Mouse (Mus musculus) kidney, adult 18-20 months (tissue): ENCODE data around the gene Tle1.

Experiments
- DNase-seq: peaks from one replicate; pipeline ENCODE4 v3.0.0; 2021

Tle1 gene

DNA sequence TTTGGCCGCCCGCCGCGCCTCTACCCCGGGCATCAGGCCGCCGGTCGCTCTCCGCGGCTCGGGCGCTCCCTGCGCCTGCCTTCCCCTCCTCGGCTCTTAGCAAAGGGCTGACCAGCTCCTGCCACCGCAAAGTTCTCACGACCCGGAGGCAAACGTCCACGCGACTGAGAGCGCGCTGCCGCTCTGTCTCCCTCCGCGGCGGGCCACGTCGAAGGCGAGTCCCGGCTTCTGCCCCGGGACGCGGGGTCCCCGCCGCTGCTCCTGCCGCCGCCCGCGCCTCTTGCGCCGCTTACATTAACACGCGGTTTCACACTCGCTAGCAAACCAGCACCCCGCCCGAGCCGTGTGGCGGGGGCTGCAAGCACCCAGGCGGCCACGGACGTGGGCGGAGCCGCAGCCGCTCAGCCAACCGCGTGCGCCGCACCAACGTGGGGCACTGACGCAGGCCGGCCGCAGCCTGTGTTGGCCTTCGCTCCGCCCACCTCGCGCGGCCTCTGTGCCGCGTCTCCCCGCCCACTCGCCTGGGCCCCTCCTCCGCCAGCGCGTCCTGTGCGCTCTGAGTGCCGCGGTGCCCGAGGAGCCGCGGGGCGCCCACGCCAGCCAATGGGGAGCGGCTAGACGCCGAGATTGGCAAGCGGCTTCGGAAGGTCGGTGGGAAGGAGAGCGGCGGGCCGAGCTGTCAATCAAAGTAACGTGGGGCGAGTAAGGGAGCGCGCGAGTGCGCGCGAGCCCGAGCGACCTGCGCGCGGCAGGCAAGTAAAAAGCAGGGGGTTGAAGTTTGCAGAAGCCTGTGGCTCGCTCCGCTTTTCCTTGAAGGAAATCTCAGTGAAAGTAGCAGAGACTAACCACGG, at the start of gene Tle1:
Gene Tle1 (minus strand): TSS at position 361 of the 851 bp plus-strand sequence.
- peak; percentile 99 for DNase-seq

DNA sequence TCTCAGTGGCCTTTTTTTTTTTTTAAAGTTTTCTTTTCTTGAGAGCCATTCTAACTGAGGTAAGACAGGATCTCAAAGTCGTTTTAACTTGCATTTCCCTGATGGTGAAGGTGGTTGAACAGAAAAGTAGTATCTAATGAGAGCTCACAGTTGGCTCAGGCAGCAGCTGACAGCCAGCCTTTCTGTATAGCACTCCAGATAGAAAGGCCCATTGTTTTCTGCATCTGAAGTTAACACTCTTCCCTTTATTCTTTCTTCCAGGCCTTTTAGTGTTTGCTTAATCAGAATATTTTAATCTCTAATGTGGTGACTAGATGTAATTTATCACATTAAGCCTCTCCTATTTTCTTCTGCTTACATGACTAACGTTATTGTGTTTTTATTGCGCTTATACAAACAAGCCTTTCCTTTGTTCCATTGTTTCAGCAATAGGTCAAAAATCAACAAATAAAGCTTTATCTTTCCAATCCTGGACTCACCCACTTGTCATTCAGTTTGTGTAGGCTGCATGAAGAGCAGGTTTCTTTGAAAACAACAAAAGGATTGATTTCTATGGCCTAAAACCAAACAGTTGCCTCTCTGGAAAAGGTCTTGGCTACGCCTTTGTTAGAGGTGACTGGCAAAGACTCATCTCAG, 33.0 kb upstream of the Tle1 start:
- DNase-seq = no peak

DNA sequence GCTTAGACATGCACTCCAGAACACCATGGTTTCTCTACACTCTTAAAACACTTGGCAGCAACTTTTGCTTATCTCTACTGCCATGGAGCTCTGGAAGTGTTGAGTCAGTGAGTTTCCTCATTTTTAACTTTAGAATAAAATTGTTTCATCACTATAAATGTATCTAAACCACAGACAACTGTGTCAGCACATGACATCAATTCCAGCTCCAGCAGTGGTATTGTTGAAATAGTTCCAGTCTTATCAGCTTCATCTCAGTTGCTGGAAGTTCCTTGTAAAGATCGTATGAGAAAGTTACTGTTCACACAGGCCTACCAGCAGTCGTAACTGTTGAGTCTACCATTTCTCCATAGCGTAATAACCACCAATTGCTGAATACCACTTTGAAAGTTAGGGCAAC, 31.5 kb upstream of the Tle1 start:
- no peak for DNase-seq

DNA sequence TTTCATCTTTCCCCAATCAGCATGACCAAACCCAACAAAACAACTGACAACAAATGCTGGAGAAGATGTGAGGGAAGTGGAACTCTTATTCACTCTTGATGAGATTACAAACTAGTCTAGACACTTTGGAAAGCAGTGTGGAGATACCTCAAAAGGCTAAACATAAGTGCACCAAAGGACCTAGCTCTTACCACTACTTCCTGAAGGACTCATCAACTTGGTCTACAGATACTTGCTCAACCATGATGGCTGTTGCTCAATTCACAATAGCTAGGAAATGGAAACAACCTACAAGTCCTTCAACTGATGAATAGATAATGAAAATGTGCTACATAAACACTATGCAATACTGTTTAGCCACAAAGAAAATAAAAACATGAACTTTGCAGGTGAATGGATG, 30.1 kb upstream of the Tle1 start:
- no peak for DNase-seq

DNA sequence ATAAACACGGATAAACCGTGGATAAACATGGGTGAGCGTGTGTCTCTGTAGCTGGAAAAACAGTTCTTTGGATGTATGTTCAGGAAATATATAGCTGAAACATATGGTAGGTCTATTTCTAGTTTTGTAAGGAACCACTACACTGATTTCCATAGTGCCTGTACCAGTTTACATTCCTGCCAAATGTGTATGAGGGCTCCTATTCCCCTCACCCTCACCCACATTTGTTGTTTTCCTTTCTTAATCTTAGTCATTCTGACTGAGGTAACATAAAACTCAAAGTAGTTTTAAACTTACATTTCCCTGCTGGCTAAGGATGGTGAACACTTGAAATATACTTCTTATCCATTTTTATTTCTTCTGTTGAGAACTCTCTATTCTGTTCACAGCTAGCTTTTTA, 20.9 kb upstream of the Tle1 start:
- DNase-seq = no peak

DNA sequence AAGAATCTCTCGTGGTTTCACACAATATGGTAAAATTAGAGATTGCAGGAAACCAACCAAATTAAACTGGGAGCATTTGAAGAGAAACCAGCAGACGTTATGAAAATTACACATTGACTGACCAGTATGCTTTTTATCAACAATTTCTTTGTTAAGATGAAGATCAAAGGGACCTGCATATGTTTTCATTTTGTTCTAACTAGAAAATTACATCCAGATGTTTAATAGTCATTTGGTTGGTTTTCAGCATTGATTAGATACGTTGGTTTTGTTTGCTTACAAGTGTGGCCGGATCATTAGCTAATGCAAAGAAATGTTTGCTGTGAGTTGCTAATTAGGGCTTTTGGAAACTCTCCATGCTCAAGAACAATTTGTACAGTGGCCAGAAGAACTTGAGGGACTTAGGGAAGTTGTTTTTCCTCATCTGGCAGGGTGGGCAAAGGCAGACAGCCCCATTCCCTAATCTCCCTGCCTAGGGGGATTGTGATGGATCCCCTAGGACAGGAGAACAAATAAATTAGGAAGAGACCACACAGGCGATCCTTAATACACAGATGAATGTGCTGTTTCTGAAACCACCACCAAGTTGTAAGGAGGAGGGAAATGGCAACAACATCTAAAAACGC, 3.8 kb upstream of the Tle1 start:
- DNase-seq = no peak

DNA sequence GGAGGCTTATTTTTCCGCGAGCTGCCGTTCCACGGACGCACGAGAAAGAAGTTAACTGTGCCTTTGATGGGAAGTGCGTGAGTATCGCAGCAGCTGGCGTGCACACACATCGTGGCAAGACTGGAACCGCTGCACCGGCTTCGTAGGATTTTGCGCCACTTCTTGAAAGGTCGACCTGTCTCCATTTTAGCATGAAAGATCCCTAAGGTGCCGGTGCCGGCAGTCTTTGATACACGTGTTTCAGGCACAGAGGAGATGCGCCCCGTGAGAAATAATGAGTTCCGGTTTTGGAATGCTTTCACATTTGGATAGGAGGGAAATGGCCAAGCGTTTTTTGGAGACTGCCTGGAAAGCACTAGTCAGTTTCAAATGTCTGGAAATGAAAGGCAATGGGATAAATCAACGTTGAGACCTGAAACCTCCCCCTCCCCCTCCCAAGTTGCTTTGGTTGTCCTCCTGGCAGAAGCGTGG, 837 bp upstream of the Tle1 start:
- DNase-seq = peak; percentile 60

DNA sequence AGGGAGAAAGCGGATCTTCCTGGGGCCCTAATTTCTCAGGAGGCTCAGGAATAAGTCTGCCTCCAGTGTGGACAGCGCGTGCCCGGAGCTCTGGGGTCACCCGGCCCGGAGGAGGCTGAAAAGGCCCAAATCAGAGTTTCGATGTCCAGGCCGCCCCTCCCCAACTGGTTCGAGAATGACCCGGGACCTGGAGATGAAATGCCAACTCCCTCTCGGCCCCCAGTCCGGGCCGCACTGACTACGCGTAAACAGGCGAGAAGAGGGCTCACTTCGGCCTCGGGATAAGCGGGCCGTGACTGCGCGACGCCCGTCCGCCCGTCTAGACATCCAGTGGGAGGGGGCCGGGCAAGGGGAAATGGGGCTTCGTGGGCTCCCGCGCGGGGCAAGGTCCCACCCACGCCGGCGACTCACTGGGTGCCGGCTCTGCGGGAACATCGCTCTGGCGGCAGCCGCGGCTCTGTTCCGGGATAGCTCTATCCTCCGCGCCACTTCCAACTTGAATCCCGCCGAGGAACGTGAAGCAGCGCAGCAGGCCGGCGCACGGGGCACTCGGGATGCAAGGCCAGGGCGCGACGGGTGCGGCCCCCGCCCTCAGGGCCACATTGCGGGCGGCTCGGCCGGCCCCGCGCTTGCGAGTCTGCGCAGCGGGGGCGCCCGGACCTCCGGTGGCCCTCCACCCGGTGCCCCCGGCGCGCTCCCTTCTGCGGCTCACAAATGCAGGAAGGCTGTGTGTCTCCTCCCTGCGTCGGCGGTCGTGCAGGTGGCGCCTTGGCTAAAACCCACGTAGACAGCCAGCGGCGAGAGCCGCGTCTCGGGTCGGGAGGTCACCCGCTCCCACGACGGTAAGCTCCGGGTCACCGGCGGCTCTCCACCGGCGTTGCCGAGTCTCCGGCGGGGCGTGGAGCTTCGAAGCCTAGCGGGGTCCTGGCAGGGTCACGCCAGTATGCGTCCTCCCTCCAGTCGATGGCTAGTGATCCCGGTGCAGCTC, 854 bp downstream of the Tle1 start:
- DNase-seq = peak; percentile 70

DNA sequence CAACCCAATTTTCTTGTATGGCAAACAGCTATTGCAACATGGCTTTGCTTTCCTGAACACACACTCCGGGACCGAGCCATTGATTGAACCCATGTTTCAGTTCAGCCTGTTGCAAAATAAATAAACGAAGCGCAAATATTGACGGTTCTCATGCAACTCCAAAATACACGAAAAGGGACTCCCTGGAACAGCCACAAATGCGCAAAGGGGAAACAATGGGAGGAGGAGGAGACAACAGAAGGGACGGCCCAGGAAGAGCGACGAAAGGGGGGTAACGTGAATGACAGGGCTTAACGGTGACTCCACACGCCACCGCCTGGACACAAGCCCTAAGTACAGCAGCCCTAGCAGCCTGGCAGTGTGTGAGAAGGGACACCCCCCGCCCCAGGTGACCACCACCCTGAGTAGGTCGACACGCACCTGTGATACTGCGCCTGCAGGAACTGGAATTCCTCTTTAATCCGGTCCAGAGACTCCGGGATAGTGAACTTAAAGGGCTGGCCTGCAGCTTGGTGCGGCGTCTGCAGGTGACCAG, 1.8 kb downstream of the Tle1 start:
- peak; percentile 84 for DNase-seq

DNA sequence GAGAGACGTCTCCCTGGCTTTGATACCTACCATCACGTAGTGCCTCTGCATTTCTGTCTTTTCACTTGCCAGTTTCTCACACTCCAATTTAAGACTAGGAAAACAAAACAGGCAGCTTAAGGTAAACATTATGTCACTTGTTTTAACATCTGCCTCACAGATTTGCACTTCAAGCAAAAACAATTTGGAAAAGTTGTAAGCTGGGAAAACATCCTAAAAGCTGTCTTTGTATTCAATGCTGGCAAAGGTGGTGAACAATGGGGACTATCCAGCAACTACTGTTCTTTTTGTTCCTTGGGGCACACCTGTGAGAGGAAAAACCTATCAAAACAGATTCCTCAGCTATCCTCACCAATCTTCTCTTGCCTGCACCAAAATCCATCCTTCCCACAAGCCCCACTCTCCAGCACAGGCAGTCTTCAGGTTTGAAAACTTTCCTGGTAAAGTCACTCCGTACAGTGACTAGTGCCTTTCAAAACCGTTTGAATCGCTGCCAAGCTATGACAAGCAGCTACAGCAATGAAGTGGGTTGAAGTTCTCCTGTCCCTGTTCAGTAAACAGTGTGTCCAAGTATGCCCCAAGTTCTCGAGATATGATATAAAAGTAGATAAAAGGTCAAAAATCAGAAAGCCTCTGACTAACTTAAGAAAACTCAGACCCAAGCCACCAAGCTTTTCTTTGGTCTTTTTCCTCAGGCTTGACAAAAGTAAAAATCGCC, 2.7 kb downstream of the Tle1 start:
- peak; percentile 40 for DNase-seq

DNA sequence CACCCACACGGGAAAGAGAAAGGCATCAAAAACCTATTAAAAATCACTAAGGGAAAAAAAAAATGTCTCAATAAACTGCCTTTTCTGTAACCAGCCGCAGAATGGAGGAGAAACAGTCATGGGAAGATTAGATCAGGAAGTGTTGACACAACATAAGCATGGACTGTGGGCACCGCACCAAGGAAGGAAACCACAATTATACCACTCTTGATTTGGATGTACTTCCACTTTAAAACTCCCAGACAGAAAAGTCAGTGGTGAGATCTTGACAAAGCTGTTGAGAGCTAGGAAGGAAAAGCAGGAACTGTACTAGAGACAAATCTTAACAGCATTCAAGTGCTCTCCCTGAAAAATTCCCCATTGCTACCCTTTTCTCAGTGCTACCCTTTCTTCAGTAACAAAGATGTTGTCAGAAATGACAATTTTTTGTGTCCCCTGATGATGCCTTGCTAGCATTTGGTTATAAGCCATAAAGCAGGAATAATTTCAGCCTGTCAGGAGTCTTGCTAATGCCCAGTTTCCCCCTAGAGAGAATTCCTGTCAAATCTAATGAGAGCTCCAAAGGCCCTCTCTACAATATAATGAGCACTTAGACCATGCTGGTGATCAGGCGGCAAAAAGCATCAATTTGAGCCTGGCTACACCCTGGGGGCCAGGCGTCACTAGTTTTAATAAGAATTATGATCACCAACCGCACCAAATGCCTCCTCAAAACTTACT, 5.4 kb downstream of the Tle1 start:
- DNase-seq = no peak

DNA sequence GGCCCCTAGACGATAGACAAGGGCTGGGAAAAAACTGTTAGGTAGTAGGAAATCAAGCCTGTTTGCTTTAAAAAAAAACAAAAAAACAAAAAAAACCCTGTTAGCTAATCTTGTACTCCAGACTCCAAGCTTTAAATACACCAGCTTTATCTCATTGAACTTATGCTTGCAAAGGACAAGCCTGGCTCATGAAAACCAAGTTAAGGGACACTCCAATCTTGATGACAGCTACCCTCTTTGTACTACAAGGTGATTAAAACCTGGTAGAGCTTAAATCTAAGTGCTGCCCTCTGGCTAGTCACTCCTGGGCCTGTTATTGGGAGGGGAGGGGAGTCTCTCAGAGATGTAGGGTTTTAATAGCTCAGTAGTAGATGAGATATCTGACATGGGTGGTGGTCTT, 7.4 kb downstream of the Tle1 start:
- no peak for DNase-seq

DNA sequence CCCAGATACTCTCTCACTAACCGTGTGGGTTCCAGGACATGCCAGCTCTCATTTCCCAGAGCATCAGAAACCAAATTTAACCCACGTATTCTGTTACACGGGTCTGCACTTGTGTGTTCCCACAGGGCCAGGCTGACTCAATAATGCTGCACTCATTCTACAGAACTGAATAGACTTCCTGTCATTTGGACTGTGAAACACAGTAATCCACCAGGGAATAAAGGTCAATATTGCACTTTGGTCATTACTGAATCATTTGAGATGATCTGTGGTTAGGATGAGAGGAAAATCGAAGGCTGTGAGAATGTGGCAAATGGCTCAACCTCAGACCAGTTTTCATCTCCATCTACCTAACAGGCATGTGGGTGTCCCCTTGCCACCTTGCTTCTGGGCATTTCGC, 16.2 kb downstream of the Tle1 start:
- DNase-seq = no peak

DNA sequence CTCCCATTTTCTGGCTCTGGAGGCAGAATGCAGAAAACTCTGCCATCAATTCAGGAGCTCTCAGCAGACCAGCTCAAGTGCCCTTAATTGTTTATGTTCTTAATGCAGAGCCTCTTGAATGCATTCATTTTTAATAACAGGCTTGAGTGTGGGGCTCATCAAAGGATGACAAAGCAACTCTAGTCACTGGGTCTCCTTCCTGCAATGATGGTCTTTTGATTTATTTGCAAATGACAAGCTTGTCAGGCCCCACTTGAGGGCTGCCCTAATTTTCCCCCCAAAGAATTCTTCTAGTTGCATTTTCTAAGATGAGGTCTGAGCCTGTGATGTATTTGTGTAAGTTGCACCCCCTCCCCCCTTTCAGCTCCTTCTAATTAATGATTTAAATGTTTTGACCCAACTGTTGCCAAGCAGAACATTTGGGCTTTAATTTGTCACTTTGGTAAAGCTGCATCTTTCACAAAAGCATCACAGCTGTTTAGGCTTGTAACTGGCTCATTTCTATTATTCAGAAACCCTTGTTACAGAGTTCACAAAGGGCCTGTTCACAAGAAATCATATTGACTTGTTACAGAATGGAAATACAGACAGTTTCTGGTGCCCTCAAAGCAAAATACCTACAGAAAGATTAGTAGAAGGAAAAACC, 18.3 kb downstream of the Tle1 start:
- no peak for DNase-seq

DNA sequence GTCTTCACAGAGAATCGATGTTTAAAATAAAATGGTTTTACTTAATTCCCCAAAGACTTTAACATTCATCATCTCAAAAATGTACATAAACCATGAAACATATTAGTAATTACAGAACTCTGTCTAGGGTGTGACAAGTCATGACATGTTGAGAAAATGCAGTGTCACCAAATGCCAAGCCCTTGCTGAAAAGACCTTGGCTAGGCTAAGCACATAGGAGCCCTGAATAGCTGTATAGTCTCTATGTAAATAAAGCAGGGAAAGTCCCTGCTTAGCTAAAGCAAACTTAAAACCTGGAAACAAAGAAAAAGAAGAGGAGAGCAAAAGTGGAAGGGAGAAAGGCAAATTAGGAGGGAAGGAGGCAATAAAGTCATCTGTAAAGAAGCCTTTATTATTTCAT, 24.8 kb downstream of the Tle1 start:
- no peak for DNase-seq

DNA sequence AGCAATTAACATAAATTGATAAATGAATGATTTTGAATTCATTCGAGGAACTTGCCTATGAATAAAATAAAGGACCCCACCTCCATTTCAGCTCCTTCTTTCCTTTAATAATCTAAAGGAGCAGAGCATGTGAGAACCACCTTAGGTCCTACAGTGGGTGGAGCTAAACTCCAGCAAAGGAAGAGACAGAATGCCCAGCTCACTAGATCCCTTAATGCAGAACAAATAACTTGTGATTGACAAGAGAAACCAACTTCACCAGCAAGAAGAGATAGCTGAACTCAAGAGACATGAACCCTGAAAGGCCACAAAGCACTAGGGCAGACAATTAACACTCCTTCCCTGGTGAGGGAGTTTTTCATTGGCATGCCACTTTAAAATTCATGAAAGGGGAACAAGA, 32.5 kb downstream of the Tle1 start:
- DNase-seq = no peak

DNA sequence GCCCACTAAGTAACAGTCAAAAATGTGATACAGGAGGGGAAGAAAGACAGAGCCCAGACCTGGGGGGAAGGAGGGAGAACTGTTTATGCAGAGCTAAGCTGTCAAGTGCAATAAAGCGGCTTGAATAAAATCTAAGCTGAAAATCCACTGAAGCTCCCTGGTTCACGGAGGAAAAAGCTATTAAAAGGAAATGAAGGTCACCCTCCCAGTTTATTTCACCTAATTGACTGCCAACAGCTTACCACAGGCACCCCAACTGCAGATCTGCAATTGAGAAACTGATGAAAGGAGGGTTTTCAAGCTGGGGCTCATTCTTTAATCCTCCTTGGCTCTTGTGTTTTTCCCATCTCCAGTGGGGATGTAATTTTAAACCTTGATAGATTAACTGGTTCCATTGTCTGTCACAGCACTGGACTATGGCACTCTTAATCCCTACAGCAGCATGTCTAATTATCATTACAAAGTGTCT, 32.9 kb downstream of the Tle1 start:
- DNase-seq = no peak

DNA sequence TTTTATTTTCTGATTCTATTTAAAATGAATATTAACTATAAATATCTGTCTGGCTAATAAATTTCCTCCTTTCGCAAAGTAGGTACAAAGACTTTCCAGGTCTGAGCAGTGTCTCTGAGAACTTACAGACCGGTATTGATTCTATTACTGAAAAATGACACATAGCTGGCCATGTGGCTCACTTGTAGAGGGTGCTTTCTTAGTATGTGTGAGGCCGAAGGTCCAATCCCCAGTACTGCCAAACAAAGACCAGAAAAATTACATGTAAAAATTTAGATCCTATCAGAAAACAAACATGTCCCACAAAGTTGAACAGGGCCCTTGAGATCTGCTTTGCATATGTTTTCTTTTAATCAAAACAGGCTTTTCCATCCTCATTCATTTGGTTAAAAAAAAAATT, 33.5 kb downstream of the Tle1 start:
- no peak for DNase-seq

DNA sequence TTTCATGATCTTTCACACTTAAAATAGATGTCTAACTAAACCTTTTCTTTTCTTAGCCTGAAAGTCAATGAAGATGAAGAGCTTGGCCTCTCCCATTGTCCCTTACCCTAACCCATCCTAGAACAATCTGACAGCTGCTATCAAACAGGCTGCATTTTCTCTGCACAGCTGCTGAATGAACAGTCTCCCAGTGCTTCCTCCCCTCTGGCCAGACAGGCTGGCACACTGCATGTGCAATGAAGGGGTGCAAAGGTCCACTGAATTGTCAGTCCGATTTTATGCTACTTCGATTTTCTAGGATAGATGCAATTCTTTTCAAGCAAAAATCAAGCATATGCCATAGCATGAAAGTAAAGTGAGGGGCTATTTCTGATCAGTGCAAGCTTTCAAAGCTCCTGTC, 34.2 kb downstream of the Tle1 start:
- no peak for DNase-seq

DNA sequence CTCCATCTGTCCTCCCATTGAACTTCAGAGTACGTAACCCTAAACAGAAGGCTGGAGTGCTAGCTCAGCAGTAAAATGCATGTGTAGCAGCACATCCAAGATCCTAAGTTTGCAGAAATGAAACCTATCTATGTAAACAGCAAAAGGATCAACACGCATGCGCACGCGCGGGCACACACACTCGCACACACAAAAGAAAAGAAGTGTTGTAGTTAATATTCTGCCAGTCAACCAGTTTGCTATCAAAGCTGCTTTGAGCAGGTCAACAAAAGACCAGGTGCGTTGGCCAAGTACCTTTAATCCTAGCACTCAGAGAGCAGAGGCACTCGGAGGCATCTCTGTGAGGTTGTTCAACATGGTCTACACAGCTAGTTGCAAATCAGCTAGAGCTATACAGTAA, 35.0 kb downstream of the Tle1 start:
- no peak for DNase-seq
